Mouse (Mus musculus) cerebellum, adult 2 months (tissue): ENCODE results near the gene Spen.

Source experiments
- CTCF ChIP-seq: fragments of 200-500 bp; IDR thresholded peaks from 2 replicates; pipeline ENCODE4 v1.5.1; 2011; ENCODE audit warnings: low read depth, mild to moderate bottlenecking, control low read depth, low read length, moderate library complexity, borderline replicate concordance; ENCODE audit not compliant: insufficient read depth
- POLR2A ChIP-seq: fragments of 200-500 bp; IDR thresholded peaks from 2 replicates; pipeline ENCODE4 v1.6.1; 2011; ENCODE audit warnings: low read length, control low read depth, borderline replicate concordance; ENCODE audit not compliant: insufficient read depth

DNA sequence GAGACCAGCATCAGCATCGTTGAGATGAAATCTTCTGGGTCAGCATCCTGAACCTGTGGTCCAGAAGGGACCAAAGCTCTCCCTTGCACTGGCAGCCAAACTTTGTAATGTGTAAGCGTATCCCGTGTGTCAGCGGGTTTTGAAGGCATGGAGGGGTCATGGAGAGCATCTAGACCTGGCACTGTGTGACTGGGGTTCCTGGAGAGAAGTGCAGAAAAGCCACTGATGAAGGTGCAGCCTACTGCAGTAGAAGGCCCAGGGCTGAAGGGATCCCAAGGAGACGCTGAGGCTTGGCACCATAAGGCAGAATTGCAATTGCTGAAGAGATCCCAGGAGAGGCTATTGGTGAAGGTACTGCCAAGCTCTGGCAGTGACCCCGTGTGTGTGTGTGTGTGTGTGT, 109.0 kb downstream of the Spen start:
- TF ChIP-seq POLR2A (no peak), CTCF (no peak)
